Mouse (Mus musculus): ENCODE results near the gene Rcn3. TPM values are rescaled to one million over a fixed set of nuclear protein-coding genes. Genes with fewer than 3 reads are reported as not detected.

Rcn3 gene
- total RNA-seq, 2 experiments from 2014 or later: 103 to 148 TPM

GRCm38 (mm10) chr7:45072230-45072629 is 19.8 kb downstream of the Rcn3 start:
- no peak for DNase-seq

DNA sequence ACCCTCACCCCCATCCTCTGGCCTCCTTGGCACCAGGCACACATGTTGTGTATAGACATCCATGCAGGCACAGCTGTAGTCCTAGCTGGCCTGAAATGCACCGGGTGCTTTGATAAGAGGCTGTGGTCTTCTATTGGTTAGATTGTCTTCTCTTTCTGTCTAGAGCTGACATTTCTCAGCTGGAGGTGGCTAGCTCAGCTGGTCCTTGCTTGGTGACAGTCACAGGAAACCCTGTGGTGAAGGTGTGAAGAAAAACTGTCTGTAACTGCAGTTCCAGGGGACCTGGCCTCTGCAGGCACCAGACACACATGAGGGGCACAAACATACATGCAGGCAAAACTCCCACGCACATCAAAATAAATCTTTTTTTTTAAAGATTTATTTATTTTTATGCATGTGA is 22.4 kb downstream of the Rcn3 start:
- no peak for DNase-seq

DNA sequence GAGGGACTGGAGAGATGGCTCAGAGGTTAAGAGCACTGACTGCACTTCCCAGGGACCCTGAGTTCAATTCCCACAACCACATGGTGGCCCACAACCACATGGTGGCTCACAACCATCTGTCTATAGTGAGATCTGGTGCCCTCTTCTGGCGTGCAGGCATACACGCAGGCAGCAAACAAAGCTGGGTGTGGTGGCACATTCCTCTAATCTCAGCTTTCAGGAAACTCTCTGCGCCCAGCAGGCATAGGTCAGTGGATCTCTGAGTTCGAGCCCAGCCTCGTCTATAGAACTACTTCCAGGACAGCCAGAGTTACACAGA is 24.1 kb downstream of the Rcn3 start:
- no peak for DNase-seq

GRCm38 (mm10) chr7:45067190-45067999 is 24.6 kb downstream of the Rcn3 start:
- no peak for DNase-seq

GRCm38 (mm10) chr7:45062239-45062835 is 29.7 kb downstream of the Rcn3 start, which contains the start of the genes Nosip and Prrg2:
Gene Nosip, plus strand, starts transcription at chr7:45062429.
Gene Prrg2, minus strand, starts transcription at chr7:45062677.
- DNase-seq: peak; percentile 85

DNA sequence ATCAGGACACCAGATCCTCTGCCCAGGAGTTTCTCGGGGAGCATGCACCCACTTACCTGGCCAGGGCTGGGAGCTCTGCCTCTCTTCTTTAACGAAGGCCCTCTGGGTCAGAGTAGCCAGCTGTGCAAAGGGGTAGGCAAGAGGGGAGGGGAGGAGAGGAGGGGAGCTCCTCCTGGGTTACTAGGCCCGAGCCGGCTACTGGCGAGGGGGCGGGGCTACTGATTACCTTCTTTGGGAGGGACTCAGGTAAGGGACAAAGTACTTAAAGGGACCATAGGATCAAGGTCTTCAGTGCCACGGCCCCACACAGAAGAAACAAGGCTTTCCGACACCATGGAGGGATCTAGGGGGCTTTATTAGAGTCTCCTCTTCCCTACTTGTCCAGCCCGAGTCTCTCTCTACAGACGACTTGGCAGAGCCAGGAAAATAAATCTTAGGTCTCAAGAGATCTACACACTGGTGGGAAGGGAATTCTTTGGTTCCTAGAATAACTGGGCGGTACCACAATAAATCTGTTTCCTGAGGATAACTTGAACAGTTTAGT is 30.4 kb downstream of the Rcn3 start:
- DNase-seq: no peak

DNA sequence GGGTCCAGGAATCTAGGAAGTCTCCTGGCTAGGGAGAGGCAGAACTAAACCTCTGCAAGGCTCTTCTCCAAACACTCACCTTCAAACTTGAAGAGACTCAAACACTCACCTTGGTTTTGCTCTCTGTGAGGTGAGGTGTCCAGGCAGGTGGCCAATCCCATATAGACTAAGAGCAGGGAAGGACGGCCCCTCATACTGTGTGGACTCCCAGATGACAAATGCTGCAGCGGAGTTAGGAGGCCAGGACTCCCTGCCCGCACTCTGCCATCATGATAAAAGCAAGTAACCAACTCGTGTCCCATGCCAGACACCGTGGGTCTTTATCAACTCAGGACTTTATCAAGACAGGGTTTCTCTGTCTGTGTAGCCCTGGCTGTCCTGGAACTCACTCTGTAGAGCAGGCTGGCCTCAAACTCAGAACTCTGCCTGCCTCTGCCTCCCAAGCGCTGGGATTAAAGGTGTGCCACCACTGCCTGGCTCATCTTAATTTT is 31.3 kb downstream of the Rcn3 start:
- DNase-seq: no peak

GRCm38 (mm10) chr7:45058607-45059571 is 33.1 kb downstream of the Rcn3 start:
- no peak for DNase-seq

GRCm38 (mm10) chr7:45056972-45057348 is 35.1 kb downstream of the Rcn3 start:
- no peak for DNase-seq

GRCm38 (mm10) chr7:45056329-45056971 is 35.6 kb downstream of the Rcn3 start:
- no peak for DNase-seq

- DNase-seq: peak; percentile 77
These were observed 38.0 kb downstream of the Rcn3 start for GRCm38 (mm10) chr7:45053931-45054510.

DNA sequence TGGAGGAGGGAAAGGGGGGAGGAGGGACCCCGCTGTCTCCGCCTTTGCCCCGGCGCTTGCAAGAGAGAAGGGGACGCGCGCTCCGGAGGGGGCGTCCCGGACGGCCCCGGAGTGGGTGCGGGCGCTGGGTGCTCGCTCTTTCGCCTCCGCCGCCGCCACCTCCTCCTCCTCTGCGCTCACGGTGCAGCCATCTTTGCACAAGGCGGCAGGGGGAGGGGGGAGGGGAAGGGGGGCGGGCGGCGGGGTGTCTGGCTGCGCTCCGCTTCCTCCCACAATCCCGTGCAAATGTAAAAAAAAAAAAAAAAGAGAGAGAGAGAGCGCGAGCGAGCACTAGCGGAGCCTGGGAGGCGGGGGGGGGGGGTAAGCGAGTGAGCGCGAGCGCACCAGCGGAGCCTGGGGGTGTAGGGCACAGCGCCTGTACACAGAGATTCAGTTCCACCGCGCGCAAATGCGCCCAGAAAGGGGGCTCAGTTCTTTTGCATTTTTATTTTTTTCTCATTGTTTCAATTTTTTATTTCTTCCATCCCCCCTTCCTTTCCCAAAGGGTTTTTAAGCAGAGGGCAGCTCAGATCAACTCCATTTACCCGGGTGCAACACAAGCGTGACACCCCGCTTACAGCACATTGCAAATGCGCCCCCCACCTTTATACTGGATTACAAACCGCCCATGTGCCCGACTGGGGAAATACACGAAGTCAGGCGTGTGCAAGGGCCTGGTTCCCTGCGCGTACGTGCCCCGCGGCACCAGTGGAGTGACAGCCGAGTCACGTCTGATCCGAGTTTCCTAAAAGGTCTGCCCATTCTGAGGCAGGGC is 38.7 kb downstream of the Rcn3 start:
- DNase-seq: peak; percentile 73

- no peak for DNase-seq
These were observed 39.2 kb downstream of the Rcn3 start, which contains the start of gene Prr12 for GRCm38 (mm10) chr7:45052862-45053116. Gene Prr12, minus strand, starts transcription at chr7:45052881.

- DNase-seq: peak; percentile 40
These were observed 39.7 kb downstream of the Rcn3 start for GRCm38 (mm10) chr7:45052181-45052861.

DNA sequence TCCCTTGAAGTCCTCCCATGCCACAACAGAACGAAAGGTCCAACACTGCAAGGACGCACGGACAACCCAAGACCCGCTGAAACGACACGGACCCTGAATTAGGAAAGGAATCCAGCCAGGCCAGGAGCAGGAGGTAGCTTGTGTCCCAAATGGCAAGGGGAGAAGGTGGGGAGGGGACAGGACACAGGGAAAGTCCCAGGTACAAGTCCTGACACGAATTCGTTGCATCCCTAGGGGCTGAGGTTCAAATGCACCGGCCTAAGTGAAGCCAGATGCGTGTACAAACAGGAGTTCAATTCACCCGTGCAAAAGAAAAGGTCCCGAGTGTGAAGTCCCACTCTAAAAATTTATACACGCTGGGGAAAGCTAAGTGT is 40.4 kb downstream of the Rcn3 start:
- no peak for DNase-seq

- peak; percentile 72 for DNase-seq
These were observed 40.9 kb downstream of the Rcn3 start for GRCm38 (mm10) chr7:45050945-45051600.

- DNase-seq: peak; percentile 68
These were observed 42.9 kb downstream of the Rcn3 start for GRCm38 (mm10) chr7:45048923-45049657.

GRCm38 (mm10) chr7:45048001-45048890 is 43.8 kb downstream of the Rcn3 start:
- peak; percentile 41 for DNase-seq

Data from gastrocnemius, postnatal 10 days (tissue).